Mouse (Mus musculus) kidney, embryonic 14.5 days (tissue): ENCODE data around the gene Stra6. TPM values are rescaled to one million over a fixed set of nuclear protein-coding genes. Genes with fewer than 3 reads are reported as not detected.

Source experiments
- ATAC-seq: fragments of 200-750 bp; cut with Nextera tagmentation; 2 replicates; pipeline ENCODE4 v1.8.0; 2017; ENCODE audit warnings: moderate number of reproducible peaks, mild to moderate bottlenecking, moderate TSS enrichment, moderate library complexity; ENCODE audit not compliant: low FRiP score, low TSS enrichment
- H3K27ac ChIP-seq: fragments of 300-500 bp; sonication (generic); 2 replicates; pipeline ENCODE4 v1.5.1; 2014; ENCODE audit warnings: low read depth, mild to moderate bottlenecking, low read length, moderate library complexity, mixed read lengths
- H3K27me3 ChIP-seq: fragments of 300-500 bp; sonication (generic); 2 replicates; pipeline ENCODE4 v1.6.1; 2014; ENCODE audit warnings: mild to moderate bottlenecking, low read length; ENCODE audit not compliant: control insufficient read depth, insufficient read depth
- H3K36me3 ChIP-seq: fragments of 300-500 bp; sonication (generic); 2 replicates; pipeline ENCODE4 v1.6.1; 2014; ENCODE audit warnings: low read length, mixed read lengths; ENCODE audit not compliant: control insufficient read depth, insufficient read depth
- H3K4me1 ChIP-seq: fragments of 300-500 bp; sonication (generic); 2 replicates; pipeline ENCODE4 v1.6.1; 2014; ENCODE audit warnings: low read length, mixed read lengths; ENCODE audit not compliant: control insufficient read depth, insufficient read depth
- H3K4me2 ChIP-seq: fragments of 300-500 bp; sonication (generic); replicated peaks from 2 replicates; pipeline ENCODE4 v1.6.1; 2014; ENCODE audit warnings: low read depth, mild to moderate bottlenecking, low read length
- H3K4me3 ChIP-seq: fragments of 300-500 bp; sonication (generic); 2 replicates; pipeline ENCODE4 v1.5.1; 2014; ENCODE audit warnings: mild to moderate bottlenecking, low read length
- H3K9ac ChIP-seq: fragments of 300-500 bp; sonication (generic); 2 replicates; pipeline ENCODE4 v1.6.1; 2014; ENCODE audit warnings: low read depth, mild to moderate bottlenecking, low read length, moderate library complexity
- H3K9me3 ChIP-seq: fragments of 300-500 bp; sonication (generic); 2 replicates; pipeline ENCODE4 v1.6.1; 2016; ENCODE audit warnings: low read length; ENCODE audit not compliant: control insufficient read depth
- WGBS: fragments of 180-500 bp; shearing (Covaris S2); extraction: QIAGEN DNeasy Blood & Tissue Kit; methylation state at CpG from one replicate; pipeline ENCODE4 v1.1.7; 2014; 5-methylcytosine and 5-hydroxymethylcytosine counted together
- polyA plus RNA-seq: library from polyadenylated mRNA; unstranded; fragments of >200 nt; fragmentation: Nextera tagmentation; extraction: Ambion mirVana; gene quantifications from 2 replicates; pipeline ENCODE4 v1.2.1, GENCODE M21; 2014

Gene Stra6
- polyA plus RNA-seq, 1 experiment from 2014 or later: 39.2 TPM

DNA sequence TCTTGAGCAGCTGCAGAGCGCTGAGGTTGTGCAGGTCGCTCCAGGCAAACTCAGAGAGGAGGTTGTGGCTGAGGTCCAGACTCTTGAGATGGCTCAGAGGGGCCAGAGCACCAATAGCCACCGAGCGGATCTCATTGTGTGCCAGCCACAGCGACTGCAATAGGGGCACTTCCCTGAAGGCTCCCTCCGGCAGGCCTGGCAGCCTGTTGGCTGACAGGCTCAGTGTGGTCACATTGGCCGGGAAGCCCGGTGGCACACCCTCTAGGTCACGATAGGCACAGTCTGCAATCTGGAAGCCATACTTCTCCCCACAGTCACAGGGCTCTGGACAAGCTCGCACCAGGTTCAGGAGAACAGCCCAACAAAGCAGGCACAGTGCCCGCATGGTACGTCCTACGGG lies 94.2 kb downstream of the Stra6 start:
- WGBS: 73% methylated on average over 13 of the region's 13 CpGs
- Histone ChIP-seq H3K27me3 (no peaks in the 10 kb centered on the region), H3K27ac (peak overlapping the region; percentile 90), H3K4me2 (peak overlapping the region; percentile 58), H3K9ac (peak overlapping the region; percentile 54), H3K36me3 (peaks cover 12% of the 10 kb centered on the region; the same call in 1 of the 2 replicates), H3K4me3 (peak overlapping the region; percentile 24), H3K9me3 (no peaks in the 10 kb centered on the region), H3K4me1 (peaks cover 43% of the 10 kb centered on the region)
- ATAC-seq: no peak

GRCm38 (mm10) chr9:58158541-58159311 lies 95.1 kb downstream of the Stra6 start:
- H3K9me3 ChIP-seq: no peaks in the 10 kb centered on the region
- H3K4me3 ChIP-seq: peak overlapping the region; percentile 24; the same call in 1 of the 2 replicates
- peak overlapping the region; percentile 54; the same call in 1 of the 2 replicates for H3K9ac ChIP-seq
- H3K4me1 ChIP-seq: peaks cover 40% of the 10 kb centered on the region
- peak overlapping the region; percentile 90 for H3K27ac ChIP-seq
- no peaks in the 10 kb centered on the region for H3K27me3 ChIP-seq
- H3K4me2 ChIP-seq: peak overlapping the region; percentile 58
- 11% methylated on average over 7 of the region's 7 CpGs for WGBS
- ATAC-seq: peak; percentile 89
- peaks cover 7% of the 10 kb centered on the region; the same call in 1 of the 2 replicates for H3K36me3 ChIP-seq

GRCm38 (mm10) chr9:58159855-58160254 lies 96.3 kb downstream of the Stra6 start:
- Histone ChIP-seq H3K36me3 (no peaks in the 10 kb centered on the region; the same call in 1 of the 2 replicates), H3K4me1 (peaks cover 33% of the 10 kb centered on the region), H3K9me3 (no peaks in the 10 kb centered on the region), H3K4me2 (no peak overlapping the region), H3K4me3 (no peak overlapping the region), H3K9ac (no peak overlapping the region), H3K27ac (peak overlapping the region; percentile 90), H3K27me3 (no peaks in the 10 kb centered on the region)
- no peak for ATAC-seq
- WGBS: 48% methylated on average over 4 of the region's 4 CpGs

- H3K4me1 ChIP-seq: peaks cover 33% of the 10 kb centered on the region
Measured at GRCm38 (mm10) chr9:58160315-58160714, 96.7 kb downstream of the Stra6 start.

DNA sequence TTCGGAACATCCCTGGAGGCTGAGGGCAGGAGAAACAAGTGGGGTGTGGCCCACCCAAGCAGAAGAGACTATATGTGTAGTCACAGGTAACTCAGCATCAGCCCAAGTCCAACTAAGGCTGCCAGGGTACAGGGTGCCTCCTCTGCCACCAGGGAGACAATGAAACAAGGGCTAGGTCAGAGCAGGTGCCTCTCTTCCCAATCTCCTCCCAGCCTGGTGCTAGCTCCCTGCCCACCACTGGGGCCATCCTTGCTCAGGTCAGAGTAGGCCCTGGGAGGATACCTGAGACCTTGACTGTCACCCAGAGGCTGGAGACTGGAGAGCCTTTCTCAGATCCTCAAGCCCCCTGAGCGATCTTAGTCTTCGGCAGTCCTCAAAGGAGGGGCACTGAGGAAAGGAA lies 98.6 kb downstream of the Stra6 start:
- ATAC-seq: no peak
- no peak overlapping the region for H3K4me2 ChIP-seq
- peaks cover 29% of the 10 kb centered on the region for H3K4me1 ChIP-seq
- H3K27me3 ChIP-seq: no peaks in the 10 kb centered on the region
- no peaks in the 10 kb centered on the region for H3K9me3 ChIP-seq
- H3K4me3 ChIP-seq: no peak overlapping the region
- WGBS: 90% methylated on average over 3 of the region's 3 CpGs
- no peak overlapping the region; the same call in 1 of the 2 replicates for H3K9ac ChIP-seq
- no peak overlapping the region for H3K27ac ChIP-seq
- H3K36me3 ChIP-seq: no peaks in the 10 kb centered on the region

More at GRCm38 (mm10) chr9:58160315-58160714, 96.7 kb downstream of the Stra6 start:
- no peaks in the 10 kb centered on the region for H3K9me3 ChIP-seq
- WGBS: 77% methylated on average over 5 of the region's 5 CpGs
- H3K4me3 ChIP-seq: no peak overlapping the region
- H3K36me3 ChIP-seq: no peaks in the 10 kb centered on the region
- no peak overlapping the region for H3K4me2 ChIP-seq
- no peak overlapping the region for H3K9ac ChIP-seq
- no peak for ATAC-seq
- peak overlapping the region; percentile 90; the same call in 1 of the 2 replicates for H3K27ac ChIP-seq
- no peaks in the 10 kb centered on the region for H3K27me3 ChIP-seq

GRCm38 (mm10) chr9:58163146-58163545 lies 99.6 kb downstream of the Stra6 start:
- no peak overlapping the region for H3K4me3 ChIP-seq
- no peak overlapping the region for H3K4me2 ChIP-seq
- no peak overlapping the region for H3K27ac ChIP-seq
- no peak overlapping the region for H3K9ac ChIP-seq
- H3K36me3 ChIP-seq: no peaks in the 10 kb centered on the region
- H3K9me3 ChIP-seq: no peaks in the 10 kb centered on the region
- WGBS: 69% methylated on average over 5 of the region's 5 CpGs
- H3K27me3 ChIP-seq: no peaks in the 10 kb centered on the region
- ATAC-seq: no peak
- peaks cover 19% of the 10 kb centered on the region for H3K4me1 ChIP-seq

DNA sequence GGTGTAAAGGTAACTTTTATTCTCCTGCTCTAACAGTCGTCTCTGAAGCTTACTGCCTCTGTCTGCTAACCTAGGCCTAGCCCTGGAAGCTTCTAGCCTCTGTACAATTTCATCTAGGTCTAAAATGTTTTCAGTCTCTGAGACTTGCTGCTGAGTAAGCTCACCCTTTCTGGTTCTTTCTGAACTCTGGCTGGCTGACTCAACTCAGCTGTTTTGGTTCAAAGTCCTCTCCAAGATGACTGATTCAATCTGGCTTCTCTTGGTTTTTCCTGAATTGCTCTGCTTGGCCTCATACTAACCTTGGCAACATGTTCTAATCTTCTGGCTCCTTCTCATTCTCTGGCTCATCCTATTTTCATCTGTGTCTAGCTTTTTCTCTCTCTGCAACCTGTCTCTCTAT lies 102.2 kb downstream of the Stra6 start:
- no peak for ATAC-seq
- no peak overlapping the region for H3K27ac ChIP-seq
- H3K36me3 ChIP-seq: no peaks in the 10 kb centered on the region
- no peak overlapping the region for H3K4me2 ChIP-seq
- no peaks in the 10 kb centered on the region for H3K4me1 ChIP-seq
- H3K9ac ChIP-seq: no peak overlapping the region
- H3K4me3 ChIP-seq: no peak overlapping the region
- 81% methylated on average over 1 of the region's 1 CpGs for WGBS
- no peaks in the 10 kb centered on the region for H3K9me3 ChIP-seq
- no peaks in the 10 kb centered on the region for H3K27me3 ChIP-seq

DNA sequence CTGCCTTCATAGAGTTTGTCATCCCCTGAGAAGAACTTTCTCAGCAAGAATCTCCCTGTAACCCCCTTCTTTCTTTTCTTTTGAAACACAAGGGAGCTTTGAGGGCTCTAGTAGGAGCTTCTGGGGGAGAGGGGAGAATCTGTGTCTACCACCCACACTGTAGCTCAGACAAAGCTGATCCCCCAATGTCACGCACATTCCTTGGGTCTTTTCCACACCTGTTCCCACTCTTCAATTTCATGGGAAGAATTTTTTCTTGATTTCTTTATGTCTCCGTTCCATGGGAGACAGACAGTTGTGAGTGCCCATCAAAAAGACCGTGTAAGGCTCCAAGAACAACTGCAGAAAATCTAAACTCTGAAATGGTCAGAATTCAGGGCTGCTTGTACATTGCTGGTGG lies 105.3 kb downstream of the Stra6 start:
- Histone ChIP-seq H3K36me3 (no peaks in the 10 kb centered on the region), H3K9ac (no peak overlapping the region), H3K4me2 (no peak overlapping the region), H3K4me1 (no peaks in the 10 kb centered on the region), H3K27ac (no peak overlapping the region), H3K9me3 (no peaks in the 10 kb centered on the region), H3K4me3 (no peak overlapping the region), H3K27me3 (no peaks in the 10 kb centered on the region)
- ATAC-seq: no peak
- 78% methylated on average over 3 of the region's 3 CpGs for WGBS

DNA sequence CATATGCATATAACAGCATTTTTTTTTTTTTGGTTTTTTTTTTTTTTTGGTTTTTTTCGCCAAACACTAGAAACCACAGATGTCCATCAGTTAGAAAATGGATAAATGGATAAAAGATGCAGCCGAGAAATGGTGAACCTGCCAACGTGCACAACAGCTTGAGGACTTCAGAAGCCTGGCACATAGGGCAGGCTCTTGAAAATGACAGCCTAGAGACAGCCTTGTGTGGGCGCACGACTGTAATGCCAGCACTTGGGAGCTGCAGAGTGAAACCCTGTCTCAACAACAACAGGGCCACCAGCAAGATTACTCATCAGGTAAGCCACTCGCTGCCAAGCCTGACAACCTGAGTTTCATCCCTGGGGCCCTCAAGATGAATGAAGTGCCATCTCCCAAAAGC lies 105.8 kb downstream of the Stra6 start:
- Histone ChIP-seq H3K36me3 (no peaks in the 10 kb centered on the region), H3K4me1 (no peaks in the 10 kb centered on the region), H3K4me2 (no peak overlapping the region), H3K9ac (no peak overlapping the region), H3K4me3 (no peak overlapping the region), H3K9me3 (no peaks in the 10 kb centered on the region), H3K27ac (no peak overlapping the region), H3K27me3 (no peaks in the 10 kb centered on the region)
- ATAC-seq: no peak
- 91% methylated on average over 6 of the region's 6 CpGs for WGBS
